ENCODE assay signal across 9 mouse cellular contexts in the genomic region with DNA sequence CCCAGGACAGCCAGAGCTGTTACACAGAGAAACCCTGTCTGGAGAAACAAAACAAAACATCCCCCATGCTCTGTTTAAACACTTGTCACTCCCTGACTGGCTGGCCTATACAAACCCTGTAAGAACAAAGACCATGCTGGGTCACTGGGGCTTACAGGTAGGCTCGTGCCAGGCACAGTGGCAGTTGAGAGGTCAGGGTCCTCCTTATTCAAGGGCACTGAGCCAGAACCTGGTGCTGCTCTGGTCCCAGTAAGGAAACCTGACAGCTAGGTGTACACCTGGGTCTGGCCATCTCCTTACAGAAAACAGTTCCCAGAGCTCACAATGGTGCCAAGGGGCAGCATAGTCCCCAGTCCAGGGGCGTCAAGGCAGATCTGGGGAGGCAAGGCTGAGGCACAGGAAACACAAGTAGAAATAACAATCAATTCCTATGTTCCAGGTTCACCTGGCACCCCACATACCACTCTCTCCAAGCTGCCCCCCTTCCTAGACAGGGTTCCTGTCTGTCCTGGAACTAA. TPM values are rescaled to one million over a fixed set of nuclear protein-coding genes. Genes with fewer than 3 reads are reported as not detected.
A peak's percentile ranks its signal among the peaks of the same experiment; 100 is the strongest.
DNase-seq lines count a peak whose midpoint lies in the region; ATAC-seq and TF ChIP-seq lines count a peak whose summit lies in the region.
"Had no signal": no experiment of that assay in that cellular context is flagged by ENCODE, and none has a peak within 500 bp of the region (broad histone marks: within the 10 kb centered on the region; RNA-seq: fewer than 3 reads in every experiment).

No protein-coding gene starts in this region.

- intact Hi-C loops in gastrocnemius, postnatal 14 days (cut with DNase I; ENCODE audit: low total_unique reads): no loop called here

- H3K36me3 ChIP-seq in liver, adult 2 months (ENCODE audit: control insufficient read depth, insufficient read depth, low read length): peaks cover 3% of the 10 kb centered on the region; the same call in 1 of the 2 replicates
- peaks cover 50% of the 10 kb centered on the region for H3K36me3 ChIP-seq in forebrain, embryonic 10.5 days (replicated peaks)
- peaks cover 48% of the 10 kb centered on the region for H3K36me3 ChIP-seq in limb, embryonic 10.5 days
- H3K36me3 ChIP-seq in neural tube, embryonic 15.5 days: peaks cover 18% of the 10 kb centered on the region

- peak overlapping the region; percentile 81 for H3K27ac ChIP-seq in liver, adult 2 months (replicated peaks; ENCODE audit: insufficient read depth, low read depth, low read length)
- H3K27ac ChIP-seq in forebrain, embryonic 10.5 days: peak overlapping the region; percentile 98
- peak overlapping the region; percentile 96; the same call in 1 of the 2 replicates for H3K27ac ChIP-seq in limb, embryonic 10.5 days
- no peak overlapping the region for H3K27ac ChIP-seq in neural tube, embryonic 15.5 days (replicated peaks)

- peak; percentile 81 for DNase-seq in liver, adult 2 months (ENCODE audit: extremely low read depth, low read depth, low spot score)
- no peak for DNase-seq in liver
- DNase-seq in forebrain, embryonic 10.5 days (ENCODE audit: extremely low spot score, low spot score): no peak
- no peak for DNase-seq in limb, embryonic 10.5 days (ENCODE audit: low spot score)
- DNase-seq in thymus, postnatal 4 days: no peak
- DNase-seq in layer of hippocampus, adult 9-10 months (ENCODE audit: low spot score): no peak
- no peak for DNase-seq in gastrocnemius, postnatal 14 days

- no peak for TF ChIP-seq POLR2A in liver, adult 2 months (IDR thresholded peaks at IDR 0.05; ENCODE audit: extremely low read depth, insufficient read depth, low read length)

- no peak for ATAC-seq in neural tube, embryonic 15.5 days (ENCODE audit: low FRiP score)

- H3K4me1 ChIP-seq in liver, adult 2 months (ENCODE audit: control insufficient read depth, insufficient read depth, low read length): peaks cover 20% of the 10 kb centered on the region
- H3K4me1 ChIP-seq in forebrain, embryonic 10.5 days: peaks cover 55% of the 10 kb centered on the region
- peaks cover 46% of the 10 kb centered on the region for H3K4me1 ChIP-seq in limb, embryonic 10.5 days
- peaks cover 46% of the 10 kb centered on the region for H3K4me1 ChIP-seq in neural tube, embryonic 15.5 days

- H3K9me3 ChIP-seq in forebrain, embryonic 10.5 days: no peaks in the 10 kb centered on the region
- no peaks in the 10 kb centered on the region for H3K9me3 ChIP-seq in limb, embryonic 10.5 days (replicated peaks)
- H3K9me3 ChIP-seq in neural tube, embryonic 15.5 days (replicated peaks): no peaks in the 10 kb centered on the region

- H3K79me2 ChIP-seq in liver, adult 2 months (ENCODE audit: control insufficient read depth, insufficient read depth, low read length): peaks cover 27% of the 10 kb centered on the region

- peak overlapping the region; percentile 97 for H3K9ac ChIP-seq in liver, adult 2 months (ENCODE audit: low read depth, low read length)
- H3K9ac ChIP-seq in neural tube, embryonic 15.5 days (replicated peaks): peak overlapping the region; percentile 97

- no peaks in the 10 kb centered on the region for H3K27me3 ChIP-seq in liver, adult 2 months (ENCODE audit: control insufficient read depth, insufficient read depth, low read length)
- peaks cover under 1% of the 10 kb centered on the region; the same call in 1 of the 2 replicates for H3K27me3 ChIP-seq in forebrain, embryonic 10.5 days (ENCODE audit: poor library complexity, severe bottlenecking)
- 0 out of 2 replicates have a peak, but pooled peaks cover 1% of the 10 kb centered on the region for H3K27me3 ChIP-seq in limb, embryonic 10.5 days (ENCODE audit: low read depth, poor library complexity, severe bottlenecking)
- no peaks in the 10 kb centered on the region for H3K27me3 ChIP-seq in neural tube, embryonic 15.5 days (replicated peaks)

- no peak for TF ChIP-seq CTCF in liver, adult 2 months (IDR thresholded peaks at IDR 0.05; ENCODE audit: low read depth, low read length)

- peak overlapping the region; percentile 92 for H3K4me2 ChIP-seq in neural tube, embryonic 15.5 days

- no peak overlapping the region for H3K4me3 ChIP-seq in liver, adult 2 months (ENCODE audit: insufficient read depth, low read depth, low read length)
- peak overlapping the region; percentile 96 for H3K4me3 ChIP-seq in forebrain, embryonic 10.5 days
- peak overlapping the region; percentile 97 for H3K4me3 ChIP-seq in limb, embryonic 10.5 days
- H3K4me3 ChIP-seq in neural tube, embryonic 15.5 days (replicated peaks): peak overlapping the region; percentile 81

- 23% methylated on average over 2 of the region's 2 CpGs for WGBS in liver, adult 2 months
- whole genome bisulfite sequencing in forebrain, embryonic 10.5 days: 83% methylated on average over 2 of the region's 2 CpGs
- WGBS in limb, embryonic 10.5 days: 88% methylated on average over 2 of the region's 2 CpGs
- WGBS in neural tube, embryonic 15.5 days: 81% methylated on average over 2 of the region's 2 CpGs

RNA-seq across cellular contexts. Expression of gene Rnf126, which starts 1.5 kb away (rescaled TPM):
- total RNA-seq in liver, adult 2 months (2014; rRNA removed): 7.6 and 11.7 TPM in 2 replicates
- polyA plus RNA-seq in liver, adult 2 months (2012; rRNA removed): 65.1 and 70.6 TPM in 2 replicates
- 92.4 and 113 TPM in 2 replicates for polyA plus RNA-seq in forebrain, embryonic 10.5 days (2016; fragmentation: Nextera tagmentation; extraction: Ambion mirVana)
- polyA plus RNA-seq in limb, embryonic 10.5 days (2016; fragmentation: Nextera tagmentation; extraction: Ambion mirVana): 141 and 151 TPM in 2 replicates
- polyA plus RNA-seq in neural tube, embryonic 15.5 days (2015; fragmentation: Nextera tagmentation; extraction: Ambion mirVana): 108 and 110 TPM in 2 replicates
- total RNA-seq in gastrocnemius, postnatal 14 days (2021): 10 to 100 TPM; 25.9 to 30.6 TPM

RNA-seq across cellular contexts. Expression of gene Fgf22, which starts 10.4 kb away (rescaled TPM):
- not detected in 2 replicates for total RNA-seq in liver, adult 2 months (2014; rRNA removed)
- not detected in 2 replicates for polyA plus RNA-seq in liver, adult 2 months (2012; rRNA removed)
- polyA plus RNA-seq in forebrain, embryonic 10.5 days (2016; fragmentation: Nextera tagmentation; extraction: Ambion mirVana): 0.36 and 0.64 TPM in 2 replicates
- 0.28 and 0.65 TPM in 2 replicates for polyA plus RNA-seq in limb, embryonic 10.5 days (2016; fragmentation: Nextera tagmentation; extraction: Ambion mirVana)
- 2.7 and 3.4 TPM in 2 replicates for polyA plus RNA-seq in neural tube, embryonic 15.5 days (2015; fragmentation: Nextera tagmentation; extraction: Ambion mirVana)
- total RNA-seq in gastrocnemius, postnatal 14 days (2021): not detected
- polyA plus RNA-seq: gonadal fat pad, adult 2 months had no signal

RNA-seq across cellular contexts. Expression of gene Fstl3, which starts 11.8 kb away (rescaled TPM):
- 0.09 and 0.27 TPM in 2 replicates for total RNA-seq in liver, adult 2 months (2014; rRNA removed)
- polyA plus RNA-seq in liver, adult 2 months (2012; rRNA removed): 0.18 and 0.60 TPM in 2 replicates
- 1.1 and 1.5 TPM in 2 replicates for polyA plus RNA-seq in forebrain, embryonic 10.5 days (2016; fragmentation: Nextera tagmentation; extraction: Ambion mirVana)
- polyA plus RNA-seq in limb, embryonic 10.5 days (2016; fragmentation: Nextera tagmentation; extraction: Ambion mirVana): 1.8 and 2.3 TPM in 2 replicates
- polyA plus RNA-seq in neural tube, embryonic 15.5 days (2015; fragmentation: Nextera tagmentation; extraction: Ambion mirVana): 2.6 and 4.5 TPM in 2 replicates
- total RNA-seq in gastrocnemius, postnatal 14 days (2021): 1 to 10 TPM; 1.3 to 2.2 TPM

RNA-seq across cellular contexts. Expression of gene Polrmt, which starts 18.9 kb away (rescaled TPM):
- 7.7 and 12.8 TPM in 2 replicates for total RNA-seq in liver, adult 2 months (2014; rRNA removed)
- 32.7 and 42.4 TPM in 2 replicates for polyA plus RNA-seq in liver, adult 2 months (2012; rRNA removed)
- 50.9 and 52.9 TPM in 2 replicates for polyA plus RNA-seq in forebrain, embryonic 10.5 days (2016; fragmentation: Nextera tagmentation; extraction: Ambion mirVana)
- polyA plus RNA-seq in limb, embryonic 10.5 days (2016; fragmentation: Nextera tagmentation; extraction: Ambion mirVana): 58.6 and 61.2 TPM in 2 replicates
- 43.4 TPM in 2 replicates for polyA plus RNA-seq in neural tube, embryonic 15.5 days (2015; fragmentation: Nextera tagmentation; extraction: Ambion mirVana)
- 10 to 100 TPM; 21.5 to 21.6 TPM for total RNA-seq in gastrocnemius, postnatal 14 days (2021)

RNA-seq across cellular contexts. Expression of gene Prss57, which starts 25.5 kb away (rescaled TPM):
- not detected in 2 replicates for total RNA-seq in liver, adult 2 months (2014; rRNA removed)
- polyA plus RNA-seq in liver, adult 2 months (2012; rRNA removed): not detected in 2 replicates
- polyA plus RNA-seq in forebrain, embryonic 10.5 days (2016; fragmentation: Nextera tagmentation; extraction: Ambion mirVana): not detected in 2 replicates
- 0.19 TPM in 1 of 2 replicates, not detected in the other for polyA plus RNA-seq in limb, embryonic 10.5 days (2016; fragmentation: Nextera tagmentation; extraction: Ambion mirVana)
- polyA plus RNA-seq in neural tube, embryonic 15.5 days (2015; fragmentation: Nextera tagmentation; extraction: Ambion mirVana): 0.14 and 10.2 TPM in 2 replicates
- not detected for total RNA-seq in gastrocnemius, postnatal 14 days (2021)
